Mouse (Mus musculus) MEL (cell line): ENCODE results near the gene Mrpl45. TPM values are rescaled to one million over a fixed set of nuclear protein-coding genes. Genes with fewer than 3 reads are reported as not detected.

Experiments
- DNase-seq: peaks from one replicate; pipeline ENCODE4 v3.0.0; 2011; ENCODE audit warnings: low read depth, low spot score
- H3K27ac ChIP-seq: 2 replicates; pipeline ENCODE4 v1.5.1; 2012; ENCODE audit warnings: low read depth, mild to moderate bottlenecking, control low read depth, low read length, moderate library complexity; ENCODE audit not compliant: control insufficient read depth
- H3K27me3 ChIP-seq, 2 experiments: fragments of 150-350 bp in 1 of 2; sonication (generic) in 1 of 2; 2 replicates each; pipeline ENCODE4 v1.6.1; 2012; ENCODE audit warnings: low read length in 2 of 2, mild to moderate bottlenecking in 2 of 2, improper control_type of control experiment in 1 of 2, moderate library complexity in 1 of 2; ENCODE audit not compliant: insufficient read depth in 2 of 2, control insufficient read depth in 1 of 2
- H3K36me3 ChIP-seq, 2 experiments: 2 replicates each; pipeline ENCODE4 v1.6.1; 2012 to 2014; ENCODE audit warnings: low read length in 2 of 2, improper control_type of control experiment in 1 of 2, inconsistent platforms in 1 of 2, mild to moderate bottlenecking in 1 of 2; ENCODE audit not compliant: insufficient read depth in 2 of 2, control insufficient read depth in 1 of 2
- H3K4me1 ChIP-seq, 2 experiments: fragments of 150-350 bp in 1 of 2; sonication (generic) in 1 of 2; 2 replicates each; pipeline ENCODE4 v1.6.1; 2012; ENCODE audit warnings: low read length in 2 of 2, improper control_type of control experiment in 1 of 2, mild to moderate bottlenecking in 1 of 2; ENCODE audit not compliant: insufficient read depth in 2 of 2, control insufficient read depth in 1 of 2
- H3K4me3 ChIP-seq, 2 experiments: fragments of 150-350 bp in 1 of 2; sonication (generic) in 1 of 2; 2 replicates each; pipeline ENCODE4 v1.5.1; 2012; ENCODE audit warnings: low read depth in 2 of 2, low read length in 2 of 2, mild to moderate bottlenecking in 2 of 2, moderate library complexity in 2 of 2, control low read depth in 1 of 2, improper control_type of control experiment in 1 of 2; ENCODE audit not compliant: control insufficient read depth in 1 of 2, insufficient read depth in 1 of 2
- H3K79me2 ChIP-seq: 2 replicates; pipeline ENCODE4 v1.6.1; 2012; ENCODE audit warnings: mild to moderate bottlenecking, low read length, moderate library complexity; ENCODE audit not compliant: control insufficient read depth, poor library complexity, insufficient read depth
- H3K9ac ChIP-seq: 2 replicates; pipeline ENCODE4 v1.6.1; 2012; ENCODE audit warnings: low read depth, mild to moderate bottlenecking, control low read depth, low read length, moderate library complexity; ENCODE audit not compliant: control insufficient read depth, poor library complexity, severe bottlenecking
- H3K9me3 ChIP-seq: fragments of 150-350 bp; sonication (generic); replicated peaks from 2 replicates; pipeline ENCODE4 v1.6.1; 2012; ENCODE audit warnings: mild to moderate bottlenecking, low read length, improper control_type of control experiment, moderate library complexity; ENCODE audit not compliant: insufficient read depth
- BHLHE40 ChIP-seq: IDR thresholded peaks from 2 replicates; pipeline ENCODE4 v1.6.1; 2012; ENCODE audit warnings: low read depth, mild to moderate bottlenecking, inconsistent platforms, low read length, improper control_type of control experiment, borderline replicate concordance
- CHD1 ChIP-seq: IDR thresholded peaks from 2 replicates; pipeline ENCODE4 v1.6.1; 2012; ENCODE audit warnings: low read depth, mild to moderate bottlenecking, inconsistent platforms, low read length, improper control_type of control experiment
- CTCF ChIP-seq, 3 experiments: IDR thresholded peaks in 2 of 3; conservative IDR thresholded peaks in 1 of 3; 2 replicates each; pipeline ENCODE4 v1.5.1; 2011 to 2012; ENCODE audit warnings: low read length in 3 of 3, low read depth in 2 of 3, mild to moderate bottlenecking in 2 of 3, improper control_type of control experiment in 1 of 3, inconsistent platforms in 1 of 3, mixed read lengths in 1 of 3, moderate library complexity in 1 of 3; ENCODE audit not compliant: control insufficient read depth in 1 of 3, insufficient read depth in 1 of 3, poor library complexity in 1 of 3, severe bottlenecking in 1 of 3
- E2F4 ChIP-seq: IDR thresholded peaks from 2 replicates; pipeline ENCODE4 v1.6.1; 2011; ENCODE audit warnings: low read depth, low read length, improper control_type of control experiment, borderline replicate concordance
- ELF1 ChIP-seq: IDR thresholded peaks from 2 replicates; pipeline ENCODE4 v1.6.1; 2014; ENCODE audit warnings: low read depth, mild to moderate bottlenecking, inconsistent platforms, low read length, improper control_type of control experiment, moderate library complexity
- GABPA ChIP-seq: IDR thresholded peaks from 2 replicates; pipeline ENCODE4 v1.6.1; 2012; ENCODE audit warnings: low read depth, mild to moderate bottlenecking, inconsistent platforms, low read length, improper control_type of control experiment, moderate library complexity
- GATA1 ChIP-seq: IDR thresholded peaks from 2 replicates; pipeline ENCODE4 v1.6.1; 2011; ENCODE audit warnings: low read depth, low read length, improper control_type of control experiment
- MAFK ChIP-seq: IDR thresholded peaks from 2 replicates; pipeline ENCODE4 v1.6.1; 2011; ENCODE audit warnings: low read depth, mild to moderate bottlenecking, low read length, improper control_type of control experiment, borderline replicate concordance
- MAX ChIP-seq: IDR thresholded peaks from 2 replicates; pipeline ENCODE4 v1.6.1; 2011; ENCODE audit warnings: low read length, improper control_type of control experiment
- MAZ ChIP-seq: IDR thresholded peaks from 2 replicates; pipeline ENCODE4 v1.6.1; 2012; ENCODE audit warnings: low read depth, mild to moderate bottlenecking, inconsistent platforms, low read length, improper control_type of control experiment
- MYB ChIP-seq: IDR thresholded peaks from 2 replicates; pipeline ENCODE4 v1.6.1; 2011; ENCODE audit warnings: mild to moderate bottlenecking, low read depth, low read length, improper control_type of control experiment
- NRF1 ChIP-seq: IDR thresholded peaks from 2 replicates; pipeline ENCODE4 v1.6.1; 2014; ENCODE audit warnings: low read depth, mild to moderate bottlenecking, inconsistent platforms, low read length, improper control_type of control experiment, moderate library complexity; ENCODE audit not compliant: poor library complexity, insufficient read depth, severe bottlenecking
- RCOR1 ChIP-seq: IDR thresholded peaks from 2 replicates; pipeline ENCODE4 v1.6.1; 2012; ENCODE audit warnings: low read depth, mild to moderate bottlenecking, inconsistent platforms, low read length, improper control_type of control experiment
- SIN3A ChIP-seq: IDR thresholded peaks from 2 replicates; pipeline ENCODE4 v1.6.1; 2012; ENCODE audit warnings: low read length, improper control_type of control experiment, inconsistent platforms
- SMC3 ChIP-seq: IDR thresholded peaks from 2 replicates; pipeline ENCODE4 v1.6.1; 2011; ENCODE audit warnings: low read depth, low read length, improper control_type of control experiment
- TAL1 ChIP-seq: IDR thresholded peaks from 2 replicates; pipeline ENCODE4 v1.6.1; 2012; ENCODE audit warnings: mild to moderate bottlenecking, inconsistent platforms, low read length, moderate library complexity, mixed read lengths
- TCF12 ChIP-seq: IDR thresholded peaks from 2 replicates; pipeline ENCODE4 v1.6.1; 2014; ENCODE audit warnings: low read depth, mild to moderate bottlenecking, inconsistent platforms, low read length, improper control_type of control experiment, moderate library complexity
- ZNF384 ChIP-seq: IDR thresholded peaks from 2 replicates; pipeline ENCODE4 v1.6.1; 2012; ENCODE audit warnings: low read depth, mild to moderate bottlenecking, inconsistent platforms, low read length, improper control_type of control experiment
- polyA plus RNA-seq, 2 experiments: library from polyadenylated mRNA; stranded (reverse) in 1 of 2; unstranded in 1 of 2; fragments of >175 nt in 1 of 2; fragments of >200 nt in 1 of 2; gene quantifications; 2 replicates each; pipeline versions ENCODE4 v1.2.1 to v1.2.4; 2012; ENCODE audit warnings: low replicate concordance in 2 of 2, low read depth in 1 of 2; ENCODE audit not compliant: insufficient read length in 2 of 2, insufficient read depth in 1 of 2, missing spikeins in 1 of 2
- total RNA-seq: library from RNA; depleted of rRNA; stranded (reverse); fragments of 300-350 nt; gene quantifications from 2 replicates; pipeline ENCODE4 v1.2.3, GENCODE M21; 2012

Mrpl45 gene
- total and polyA plus RNA-seq, 3 experiments: 65.0 to 72.7 TPM; not detected in 1

DNA sequence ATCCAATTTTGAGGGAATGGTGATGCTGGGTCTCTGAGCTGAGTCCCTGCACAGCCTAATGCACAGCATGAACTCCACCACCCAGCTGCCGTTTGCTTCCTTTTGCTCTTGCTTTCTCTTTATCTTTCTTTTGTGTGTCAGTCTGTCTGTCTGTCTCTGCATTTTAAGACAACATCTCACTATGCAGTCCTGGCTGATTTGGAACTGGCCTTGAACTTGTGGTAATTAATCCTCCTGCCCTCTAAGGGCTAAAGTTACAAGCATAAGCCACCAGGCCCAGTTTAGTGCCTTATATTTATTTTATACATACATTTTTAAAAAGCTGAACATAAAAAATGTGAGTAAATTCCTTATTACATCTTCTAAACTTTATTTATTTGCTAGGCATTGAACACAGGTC is 39.5 kb upstream of the Mrpl45 start:
- Histone ChIP-seq H3K27me3 (no peaks in the 10 kb centered on the region), H3K4me3 (no peak overlapping the region), H3K9me3 (no peaks in the 10 kb centered on the region), H3K4me1 (peaks cover 4 to 18% of the 10 kb centered on the region in 2 experiments), H3K36me3 (peaks cover 2 to 23% of the 10 kb centered on the region in 2 experiments; a peak in 3 of 4 replicates), H3K79me2 (peaks cover 64% of the 10 kb centered on the region), H3K9ac (no peak overlapping the region), H3K27ac (no peak overlapping the region)
- DNase-seq: peak; percentile 56
- TF ChIP-seq GATA1 (peak; percentile 44), NRF1 (no peak), TAL1 (0 out of 2 replicates have a peak, but pooled peaks have one; percentile 6), ZNF384 (no peak)

DNA sequence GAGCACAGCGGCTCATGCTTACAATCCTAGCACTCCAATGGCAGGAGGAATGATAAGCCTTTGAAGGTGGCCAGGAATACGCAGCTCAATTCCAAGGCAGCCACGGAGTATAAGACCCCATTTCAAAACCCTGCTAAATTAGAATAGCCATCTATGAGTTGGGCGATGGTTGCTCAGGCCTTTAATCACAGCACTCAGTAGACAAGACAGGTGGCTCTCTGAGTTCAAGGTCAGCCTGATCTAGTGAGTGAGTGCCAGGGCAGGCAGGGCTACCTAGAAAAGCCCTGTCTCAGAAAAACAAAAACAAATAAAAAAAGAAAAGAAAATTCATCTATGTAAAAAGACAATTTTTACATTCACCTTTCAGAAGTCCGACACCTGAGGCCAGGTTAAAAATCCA is 38.4 kb upstream of the Mrpl45 start:
- peaks cover 5 to 18% of the 10 kb centered on the region in 2 experiments for H3K4me1 ChIP-seq
- TF ChIP-seq SIN3A (no peak), TCF12 (no peak), NRF1 (no peak), CTCF (IDR thresholded peaks at IDR 0.05 in 2 of 3, conservative IDR thresholded peaks at IDR 0.05 in 1 of 3; ENCODE audit: control insufficient read depth in 1 of 3, insufficient read depth in 1 of 3, low read depth in 2 of 3, low read length in 3 of 3, poor library complexity in 1 of 3, severe bottlenecking in 1 of 3) (no peak), BHLHE40 (no peak), GATA1 (no peak), SMC3 (no peak), CHD1 (no peak), MAFK (no peak), E2F4 (no peak)
- H3K9ac ChIP-seq: no peak overlapping the region

DNA sequence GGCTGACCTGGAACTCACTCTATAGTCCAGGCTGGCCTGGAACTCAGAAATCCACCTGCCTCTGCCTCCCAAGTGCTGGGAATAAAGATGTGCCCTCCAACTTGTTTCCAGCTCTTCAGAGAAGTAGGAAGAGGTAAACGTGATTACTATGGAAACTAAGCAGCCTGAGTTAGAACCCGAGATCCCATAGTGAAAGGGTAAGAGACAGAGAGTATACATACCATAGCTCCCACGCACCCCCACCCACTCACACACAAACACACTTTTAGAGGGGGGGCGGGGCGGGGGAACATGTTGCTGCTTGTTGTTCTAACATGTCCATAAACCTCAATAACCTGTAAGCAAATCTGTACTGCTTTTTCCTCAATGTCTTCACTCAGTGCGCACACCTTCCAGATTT is 37.1 kb upstream of the Mrpl45 start:
- Histone ChIP-seq H3K9ac (peak overlapping the region; percentile 95), H3K4me1 (peaks cover 5 to 18% of the 10 kb centered on the region in 2 experiments), H3K4me3 (peak overlapping the region in 1 of 2 experiments; percentile 85; a peak in 3 of 4 replicates), H3K9me3 (no peaks in the 10 kb centered on the region), H3K79me2 (peaks cover 52% of the 10 kb centered on the region), H3K36me3 (peaks cover 0 to 25% of the 10 kb centered on the region in 2 experiments; a peak in 2 of 4 replicates), H3K27ac (peak overlapping the region; percentile 75; the same call in 1 of the 2 replicates), H3K27me3 (no peaks in the 10 kb centered on the region)
- no peak for DNase-seq
- no peak for TF ChIP-seq MYB
- no peak for TF ChIP-seq CTCF (IDR thresholded peaks at IDR 0.05 in 2 of 3, conservative IDR thresholded peaks at IDR 0.05 in 1 of 3; ENCODE audit: control insufficient read depth in 1 of 3, insufficient read depth in 1 of 3, low read depth in 2 of 3, low read length in 3 of 3, poor library complexity in 1 of 3, severe bottlenecking in 1 of 3)
- no peak for TF ChIP-seq MAX
- no peak for TF ChIP-seq CHD1
- TF ChIP-seq MAZ: no peak
- no peak for TF ChIP-seq RCOR1
- TF ChIP-seq MAFK: no peak
- TF ChIP-seq ELF1: no peak
- no peak for TF ChIP-seq GABPA

More for the DNA sequence above, 38.4 kb upstream of the Mrpl45 start:
- Histone ChIP-seq H3K27ac (no peak overlapping the region), H3K36me3 (peaks cover 2 to 25% of the 10 kb centered on the region in 2 experiments; a peak in 3 of 4 replicates), H3K79me2 (peaks cover 59% of the 10 kb centered on the region), H3K4me3 (no peak overlapping the region), H3K27me3 (no peaks in the 10 kb centered on the region), H3K9me3 (no peaks in the 10 kb centered on the region)
- no peak for DNase-seq
